27 mouse cellular contexts compared by ENCODE assay signal in genomic region chr12:119024063-119024462, GRCm38 (mm10). TPM values are rescaled to one million over a fixed set of nuclear protein-coding genes. Genes with fewer than 3 reads are reported as not detected.
"Had no signal": no experiment of that assay in that cellular context is flagged by ENCODE, and none has a peak within 500 bp of the region (broad histone marks: within the 10 kb centered on the region; RNA-seq: fewer than 3 reads in every experiment).

No protein-coding gene starts in this region.

- H3K4me1 ChIP-seq: liver, embryonic 12.5 days; liver, embryonic 15.5 days; midbrain, embryonic 12.5 days; midbrain, embryonic 15.5 days; neural tube, embryonic 12.5 days; neural tube, embryonic 15.5 days had no signal

- H3K9ac ChIP-seq: limb, embryonic 13.5 days; liver, embryonic 12.5 days; liver, embryonic 15.5 days; lung, embryonic 15.5 days; midbrain, embryonic 12.5 days; midbrain, embryonic 15.5 days; neural tube, embryonic 12.5 days; neural tube, embryonic 15.5 days had no signal

- H3K4me2 ChIP-seq: limb, embryonic 13.5 days; liver, embryonic 12.5 days; liver, embryonic 15.5 days; lung, embryonic 15.5 days; midbrain, embryonic 12.5 days; midbrain, embryonic 15.5 days; neural tube, embryonic 12.5 days; neural tube, embryonic 15.5 days had no signal

- H3K27me3 ChIP-seq: limb, embryonic 13.5 days; liver, embryonic 12.5 days; liver, embryonic 15.5 days; lung, embryonic 15.5 days; midbrain, embryonic 12.5 days; midbrain, embryonic 15.5 days; neural tube, embryonic 12.5 days; neural tube, embryonic 15.5 days had no signal

- H3K36me3 ChIP-seq: limb, embryonic 10.5 days; limb, embryonic 13.5 days; liver, embryonic 12.5 days; liver, embryonic 15.5 days; lung, embryonic 15.5 days; midbrain, embryonic 12.5 days; midbrain, embryonic 15.5 days; neural tube, embryonic 12.5 days; neural tube, embryonic 15.5 days had no signal

- H3K9me3 ChIP-seq: limb, embryonic 10.5 days; limb, embryonic 13.5 days; liver, embryonic 12.5 days; liver, embryonic 15.5 days; lung, embryonic 15.5 days; midbrain, embryonic 12.5 days; midbrain, embryonic 15.5 days; neural tube, embryonic 12.5 days; neural tube, embryonic 15.5 days had no signal

- H3K27ac ChIP-seq: kidney, postnatal 0 days; left cerebral cortex, adult 2 months; limb, embryonic 10.5 days; limb, embryonic 13.5 days; liver, embryonic 12.5 days; liver, embryonic 15.5 days; lung, embryonic 15.5 days; macrophage; midbrain, embryonic 12.5 days; midbrain, embryonic 15.5 days; neural tube, embryonic 12.5 days; neural tube, embryonic 15.5 days; stomach, postnatal 0 days had no signal

- H3K4me3 ChIP-seq: left cerebral cortex, adult 2 months; limb, embryonic 10.5 days; limb, embryonic 13.5 days; liver, embryonic 12.5 days; liver, embryonic 15.5 days; lung, embryonic 15.5 days; midbrain, embryonic 12.5 days; midbrain, embryonic 15.5 days; neural tube, embryonic 12.5 days; neural tube, embryonic 15.5 days had no signal

- ATAC-seq: liver, embryonic 12.5 days; midbrain, embryonic 15.5 days had no signal

- DNase-seq: kidney, adult 2 months; kidney, postnatal 25 days; layer of hippocampus, postnatal 36 days; liver; lung, adult 18-20 months; lung, postnatal 10 days; right cerebral cortex, adult 18-20 months; right cerebral cortex, postnatal 14 days; right cerebral cortex, postnatal 4 days; thymus, postnatal 36 days had no signal

RNA-seq across cellular contexts. Expression of gene Abcb5, which starts 57.8 kb away (rescaled TPM):
- polyA plus RNA-seq: kidney, adult 2 months; kidney, embryonic 14.5 days; kidney, postnatal 0 days; large intestine, adult 2 months; limb, embryonic 10.5 days; liver, embryonic 12.5 days; liver, embryonic 15.5 days; lung, embryonic 15.5 days; macrophage; midbrain, embryonic 12.5 days; midbrain, embryonic 15.5 days; neural tube, embryonic 12.5 days; neural tube, embryonic 15.5 days; stomach, embryonic 14.5 days; stomach, postnatal 0 days; urinary bladder, adult 2 months had no signal
